Mouse (Mus musculus): ENCODE data around the gene Plekhg6. TPM values are rescaled to one million over a fixed set of nuclear protein-coding genes. Genes with fewer than 3 reads are reported as not detected.

Plekhg6 gene
- total and polyA plus RNA-seq, 3 experiments, result not detected

DNA sequence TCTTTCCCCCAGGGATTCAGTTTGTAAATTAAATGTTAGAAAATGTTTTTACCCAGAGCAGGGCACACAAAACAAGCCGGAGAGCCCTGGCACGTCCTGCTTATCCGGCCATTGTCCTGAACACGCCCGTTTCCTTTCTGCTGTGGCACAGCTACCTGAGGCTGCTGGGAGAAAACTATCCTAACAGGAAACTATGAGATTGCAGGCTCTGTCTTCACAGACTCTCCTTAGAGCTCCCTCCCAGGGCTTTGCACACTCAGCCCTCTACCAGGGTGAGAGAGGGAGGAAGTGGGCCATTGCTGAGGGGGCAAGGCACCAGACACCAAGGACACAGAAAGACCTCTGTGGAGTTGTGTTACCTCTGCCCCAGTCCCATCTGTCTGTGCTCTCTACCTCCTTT is 40.3 kb downstream of the Plekhg6 start:
- no peak overlapping the region for H3K4me3 ChIP-seq (ENCODE audit: low read depth, low read length)
- TF ChIP-seq GATA2 (IDR thresholded peaks at IDR 0.05; ENCODE audit: borderline replicate concordance, low read depth, low read length) (no peak), TAL1 (conservative IDR thresholded peaks at IDR 0.05; ENCODE audit: low read depth, low read length) (no peak)
- H3K36me3 ChIP-seq (replicated peaks), result no peaks in the 10 kb centered on the region
- no peaks in the 10 kb centered on the region for H3K4me1 ChIP-seq (ENCODE audit: insufficient read depth, low read depth, low read length)
- peaks cover 53% of the 10 kb centered on the region for H3K9me3 ChIP-seq (replicated peaks)
- DNase-seq (ENCODE audit: low spot score), result no peak
- ATAC-seq (ENCODE audit: extremely low read depth, insufficient number of reproducible peaks, low FRiP score, poor library complexity, severe bottlenecking), result no peak
- H3K27me3 ChIP-seq (ENCODE audit: insufficient read depth, low read length), result no peaks in the 10 kb centered on the region

DNA sequence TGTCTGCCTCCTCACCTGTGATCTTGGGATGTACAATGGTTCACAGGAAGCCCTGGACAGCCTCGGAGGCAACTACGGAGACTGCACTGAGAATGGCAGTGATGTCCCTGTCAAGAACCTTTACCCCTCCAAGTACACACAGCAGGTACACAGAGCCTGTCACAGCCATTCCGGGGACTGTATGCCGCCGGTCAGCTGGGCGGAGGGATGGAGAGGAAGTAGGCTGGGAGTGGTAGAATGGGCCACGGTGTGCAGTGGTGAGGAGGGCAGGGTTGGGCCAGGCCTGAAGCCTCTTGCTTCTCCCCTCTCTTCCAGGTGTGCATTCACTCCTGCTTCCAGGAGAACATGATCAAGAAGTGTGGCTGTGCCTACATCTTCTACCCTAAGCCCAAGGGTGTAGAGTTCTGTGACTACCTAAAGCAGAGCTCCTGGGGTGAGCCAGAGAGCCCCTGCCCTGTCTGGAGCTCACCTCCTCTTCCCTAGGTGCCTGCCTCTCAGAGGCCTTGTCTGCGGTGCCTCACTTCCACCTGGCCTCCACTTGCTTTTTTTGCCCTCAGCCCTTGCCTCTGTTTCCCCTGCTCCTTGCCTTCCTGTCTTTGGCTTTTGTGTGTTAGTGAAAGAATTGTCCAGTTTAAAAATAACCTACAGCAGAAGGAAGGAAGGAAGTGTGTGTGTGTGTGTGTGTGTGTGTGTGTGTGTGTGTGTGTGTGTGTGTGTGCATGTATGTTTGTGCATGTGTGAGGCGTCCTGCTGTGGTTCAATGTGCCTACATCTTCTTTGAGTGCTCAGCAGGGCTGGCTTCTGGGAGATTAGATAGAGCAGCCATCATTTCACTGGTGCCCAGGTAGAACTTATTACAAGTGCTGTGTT is 41.6 kb downstream of the Plekhg6 start:
- H3K4me1 ChIP-seq (ENCODE audit: insufficient read depth, low read depth, low read length), result no peaks in the 10 kb centered on the region
- no peak overlapping the region for H3K4me3 ChIP-seq (ENCODE audit: low read depth, low read length)
- no peak for DNase-seq (ENCODE audit: low spot score)
- no peak for ATAC-seq (ENCODE audit: extremely low read depth, insufficient number of reproducible peaks, low FRiP score, poor library complexity, severe bottlenecking)
- H3K9me3 ChIP-seq (replicated peaks), result peaks cover 41% of the 10 kb centered on the region
- no peaks in the 10 kb centered on the region for H3K27me3 ChIP-seq (ENCODE audit: insufficient read depth, low read length)
- H3K36me3 ChIP-seq (replicated peaks), result no peaks in the 10 kb centered on the region
- TF ChIP-seq CTCF (IDR thresholded peaks at IDR 0.05; ENCODE audit: low read depth, low read length) (no peak), GATA1 (IDR thresholded peaks at IDR 0.05; ENCODE audit: borderline replicate concordance, low read length) (no peak), GATA2 (IDR thresholded peaks at IDR 0.05; ENCODE audit: borderline replicate concordance, low read depth, low read length) (no peak), POLR2AphosphoS5 (IDR thresholded peaks at IDR 0.05; ENCODE audit: insufficient replicate concordance, low read depth, low read length) (no peak), TAL1 (conservative IDR thresholded peaks at IDR 0.05; ENCODE audit: low read depth, low read length) (no peak)

DNA sequence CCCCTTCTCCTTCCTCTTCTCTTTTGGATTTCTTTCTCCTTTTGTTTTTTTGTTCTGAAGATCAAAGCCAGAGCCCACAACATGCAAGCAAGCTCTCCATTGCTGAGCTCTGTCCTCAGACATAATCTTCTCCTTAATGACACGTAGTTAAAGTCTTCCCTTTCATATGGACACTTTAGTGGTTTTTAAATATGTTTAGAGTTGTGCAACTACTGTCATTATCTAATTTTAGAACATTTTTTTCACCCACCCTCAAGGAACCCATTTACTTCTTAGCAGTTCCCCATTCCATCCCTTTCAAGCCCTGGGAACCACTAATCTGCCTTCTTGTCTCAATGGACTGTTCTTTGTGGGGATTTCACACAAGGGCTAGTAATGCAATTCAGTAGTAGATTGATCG is 46.2 kb downstream of the Plekhg6 start:
- ATAC-seq (ENCODE audit: extremely low read depth, insufficient number of reproducible peaks, low FRiP score, poor library complexity, severe bottlenecking), result no peak
- DNase-seq (ENCODE audit: low spot score), result no peak
- no peak overlapping the region for H3K4me3 ChIP-seq (ENCODE audit: low read depth, low read length)
- H3K9me3 ChIP-seq (replicated peaks), result peaks cover 35% of the 10 kb centered on the region
- H3K27me3 ChIP-seq (ENCODE audit: insufficient read depth, low read length), result no peaks in the 10 kb centered on the region
- no peaks in the 10 kb centered on the region for H3K4me1 ChIP-seq (ENCODE audit: insufficient read depth, low read depth, low read length)
- H3K36me3 ChIP-seq (replicated peaks), result no peaks in the 10 kb centered on the region
- no peak for TF ChIP-seq CTCF (IDR thresholded peaks at IDR 0.05; ENCODE audit: low read depth, low read length)
- no peak for TF ChIP-seq POLR2AphosphoS5 (IDR thresholded peaks at IDR 0.05; ENCODE audit: insufficient replicate concordance, low read depth, low read length)

DNA sequence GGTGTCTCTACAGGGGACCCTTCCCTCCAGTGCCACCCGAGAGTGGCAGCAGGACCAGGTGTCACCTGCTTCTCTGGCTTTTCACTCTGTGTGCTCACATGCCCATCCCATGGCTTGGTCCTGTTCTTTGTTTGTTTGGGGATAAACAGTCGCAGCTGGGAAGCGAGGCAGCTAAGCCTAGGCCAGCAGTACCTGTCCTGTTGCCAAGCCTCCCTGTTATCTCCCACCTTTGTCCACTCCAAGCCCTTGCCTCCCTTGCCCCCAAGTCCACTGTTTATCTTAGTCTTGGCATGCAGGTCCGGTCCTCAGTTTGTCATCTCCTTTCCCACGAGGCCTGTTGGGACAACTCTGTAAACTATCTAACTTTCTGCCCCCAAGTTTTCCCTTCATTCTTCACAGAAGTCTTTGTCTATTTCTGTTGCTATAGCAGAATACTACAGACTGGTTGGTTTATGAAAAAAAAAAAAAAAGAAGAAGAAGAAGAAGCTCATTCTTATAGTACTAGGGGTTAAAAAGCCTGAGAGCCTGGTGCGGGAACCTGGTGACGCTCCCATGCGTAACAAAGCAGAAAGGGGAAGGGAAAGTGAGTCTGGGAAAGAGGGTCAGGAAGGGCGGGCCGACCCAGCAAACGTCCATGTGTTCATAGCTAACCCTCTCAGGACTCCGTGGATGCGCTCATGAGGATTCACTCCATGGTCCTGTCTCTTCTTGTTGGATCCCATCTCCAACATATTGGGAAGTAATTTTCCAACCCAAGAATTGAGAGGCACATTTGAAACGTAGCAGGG is 47.3 kb downstream of the Plekhg6 start:
- H3K27me3 ChIP-seq (ENCODE audit: insufficient read depth, low read length), result no peaks in the 10 kb centered on the region
- H3K4me1 ChIP-seq (ENCODE audit: insufficient read depth, low read depth, low read length), result no peaks in the 10 kb centered on the region
- no peak overlapping the region for H3K4me3 ChIP-seq (ENCODE audit: low read depth, low read length)
- no peak for TF ChIP-seq TAL1 (conservative IDR thresholded peaks at IDR 0.05; ENCODE audit: low read depth, low read length)
- no peak for TF ChIP-seq GATA1 (IDR thresholded peaks at IDR 0.05; ENCODE audit: borderline replicate concordance, low read length)
- no peak for TF ChIP-seq POLR2AphosphoS5 (IDR thresholded peaks at IDR 0.05; ENCODE audit: insufficient replicate concordance, low read depth, low read length)
- no peak for TF ChIP-seq CTCF (IDR thresholded peaks at IDR 0.05; ENCODE audit: low read depth, low read length)
- TF ChIP-seq GATA2 (IDR thresholded peaks at IDR 0.05; ENCODE audit: borderline replicate concordance, low read depth, low read length), result no peak
- H3K36me3 ChIP-seq (replicated peaks), result no peaks in the 10 kb centered on the region
- H3K9me3 ChIP-seq (replicated peaks), result peaks cover 29% of the 10 kb centered on the region
- no peak for ATAC-seq (ENCODE audit: extremely low read depth, insufficient number of reproducible peaks, low FRiP score, poor library complexity, severe bottlenecking)
- DNase-seq (ENCODE audit: low spot score), result no peak

DNA sequence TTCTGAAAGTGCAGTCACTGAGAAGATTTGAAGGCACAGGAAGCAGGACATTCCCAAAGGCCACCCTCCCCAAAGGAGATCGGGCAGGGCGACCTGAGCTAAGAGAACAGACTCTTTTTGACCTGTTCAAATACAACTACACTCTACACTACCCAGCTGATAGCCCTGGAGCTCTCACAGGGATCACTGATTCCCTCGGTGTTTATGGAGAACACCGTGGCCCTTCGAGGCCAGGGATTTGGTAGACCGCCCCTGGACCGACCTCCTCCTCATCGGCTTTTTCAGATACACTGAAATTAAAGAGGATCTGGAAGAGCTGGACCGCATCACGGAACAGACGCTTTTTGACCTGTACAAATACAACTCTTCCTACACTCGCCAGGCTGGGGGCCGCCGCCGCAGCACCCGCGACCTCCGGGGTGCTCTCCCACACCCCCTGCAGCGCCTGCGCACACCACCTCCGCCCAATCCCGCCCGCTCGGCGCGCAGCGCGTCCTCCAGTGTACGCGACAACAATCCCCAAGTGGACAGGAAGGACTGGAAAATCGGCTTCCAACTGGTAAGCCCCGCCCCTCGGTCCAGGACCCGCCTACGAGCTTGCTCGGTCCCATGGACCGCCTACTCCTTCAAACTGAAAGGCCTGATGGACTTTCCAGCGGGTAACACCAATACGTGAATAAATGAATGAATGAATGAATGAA is 49.8 kb downstream of the Plekhg6 start:
- ATAC-seq (ENCODE audit: extremely low read depth, insufficient number of reproducible peaks, low FRiP score, poor library complexity, severe bottlenecking), result no peak
- Histone ChIP-seq H3K27me3 (ENCODE audit: insufficient read depth, low read length) (no peaks in the 10 kb centered on the region), H3K9me3 (replicated peaks) (peaks cover 19% of the 10 kb centered on the region), H3K4me1 (ENCODE audit: insufficient read depth, low read depth, low read length) (no peaks in the 10 kb centered on the region), H3K4me3 (ENCODE audit: low read depth, low read length) (no peak overlapping the region), H3K36me3 (replicated peaks) (no peaks in the 10 kb centered on the region)
- no peak for DNase-seq (ENCODE audit: low spot score)
- TF ChIP-seq CTCF (IDR thresholded peaks at IDR 0.05; ENCODE audit: low read depth, low read length), result no peak
- no peak for TF ChIP-seq GATA1 (IDR thresholded peaks at IDR 0.05; ENCODE audit: borderline replicate concordance, low read length)
- TF ChIP-seq POLR2AphosphoS5 (IDR thresholded peaks at IDR 0.05; ENCODE audit: insufficient replicate concordance, low read depth, low read length), result no peak
- no peak for TF ChIP-seq GATA2 (IDR thresholded peaks at IDR 0.05; ENCODE audit: borderline replicate concordance, low read depth, low read length)
- no peak for TF ChIP-seq TAL1 (conservative IDR thresholded peaks at IDR 0.05; ENCODE audit: low read depth, low read length)

DNA sequence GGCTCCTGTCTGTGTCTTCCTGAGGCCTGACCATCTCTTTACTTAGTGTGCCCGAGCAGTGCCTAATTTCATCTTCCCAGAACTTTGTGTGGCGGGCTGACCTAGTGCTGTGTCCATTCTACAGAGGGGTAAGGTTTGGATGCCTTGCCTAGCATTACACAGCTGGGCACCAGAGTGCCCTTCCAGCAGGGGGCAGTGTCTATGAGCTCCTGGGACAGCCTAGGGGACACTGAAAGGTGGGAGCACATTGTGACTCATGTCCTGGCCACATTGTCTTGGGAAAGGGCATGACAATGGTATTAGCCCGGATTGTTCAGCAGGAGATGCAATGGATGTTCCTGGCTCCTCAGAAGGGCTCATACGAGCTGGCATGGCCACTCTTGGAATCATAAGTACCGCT is 52.4 kb downstream of the Plekhg6 start:
- ATAC-seq (ENCODE audit: extremely low read depth, insufficient number of reproducible peaks, low FRiP score, poor library complexity, severe bottlenecking) (no peak), DNase-seq (ENCODE audit: low spot score) (no peak)
- peaks cover 28% of the 10 kb centered on the region for H3K9me3 ChIP-seq (replicated peaks)
- H3K4me3 ChIP-seq (ENCODE audit: low read depth, low read length), result no peak overlapping the region
- H3K36me3 ChIP-seq (replicated peaks), result no peaks in the 10 kb centered on the region
- H3K27me3 ChIP-seq (ENCODE audit: insufficient read depth, low read length), result no peaks in the 10 kb centered on the region
- TF ChIP-seq GATA2 (IDR thresholded peaks at IDR 0.05; ENCODE audit: borderline replicate concordance, low read depth, low read length) (no peak), CTCF (IDR thresholded peaks at IDR 0.05; ENCODE audit: low read depth, low read length) (no peak), POLR2AphosphoS5 (IDR thresholded peaks at IDR 0.05; ENCODE audit: insufficient replicate concordance, low read depth, low read length) (no peak), TAL1 (conservative IDR thresholded peaks at IDR 0.05; ENCODE audit: low read depth, low read length) (no peak), GATA1 (IDR thresholded peaks at IDR 0.05; ENCODE audit: borderline replicate concordance, low read length) (no peak)
- no peaks in the 10 kb centered on the region for H3K4me1 ChIP-seq (ENCODE audit: insufficient read depth, low read depth, low read length)
